Mouse (Mus musculus) adrenal gland, postnatal 14 days (tissue): ENCODE results near the gene Pitpnc1. TPM values are rescaled to one million over a fixed set of nuclear protein-coding genes. Genes with fewer than 3 reads are reported as not detected.
A peak's percentile ranks its signal among the peaks of the same experiment; 100 is the strongest.

ENCODE experiments used
- DNase-seq: peaks from one replicate; pipeline ENCODE4 v3.0.0; 2021; ENCODE audit warnings: mixed read lengths
- total RNA-seq: library from RNA; stranded (reverse); gene quantifications from 2 replicates; pipeline ENCODE4 v1.2.3, GENCODE M21; 2021

Pitpnc1 gene
- total RNA-seq, 1 experiment from 2014 or later, result 34.1 TPM

DNA sequence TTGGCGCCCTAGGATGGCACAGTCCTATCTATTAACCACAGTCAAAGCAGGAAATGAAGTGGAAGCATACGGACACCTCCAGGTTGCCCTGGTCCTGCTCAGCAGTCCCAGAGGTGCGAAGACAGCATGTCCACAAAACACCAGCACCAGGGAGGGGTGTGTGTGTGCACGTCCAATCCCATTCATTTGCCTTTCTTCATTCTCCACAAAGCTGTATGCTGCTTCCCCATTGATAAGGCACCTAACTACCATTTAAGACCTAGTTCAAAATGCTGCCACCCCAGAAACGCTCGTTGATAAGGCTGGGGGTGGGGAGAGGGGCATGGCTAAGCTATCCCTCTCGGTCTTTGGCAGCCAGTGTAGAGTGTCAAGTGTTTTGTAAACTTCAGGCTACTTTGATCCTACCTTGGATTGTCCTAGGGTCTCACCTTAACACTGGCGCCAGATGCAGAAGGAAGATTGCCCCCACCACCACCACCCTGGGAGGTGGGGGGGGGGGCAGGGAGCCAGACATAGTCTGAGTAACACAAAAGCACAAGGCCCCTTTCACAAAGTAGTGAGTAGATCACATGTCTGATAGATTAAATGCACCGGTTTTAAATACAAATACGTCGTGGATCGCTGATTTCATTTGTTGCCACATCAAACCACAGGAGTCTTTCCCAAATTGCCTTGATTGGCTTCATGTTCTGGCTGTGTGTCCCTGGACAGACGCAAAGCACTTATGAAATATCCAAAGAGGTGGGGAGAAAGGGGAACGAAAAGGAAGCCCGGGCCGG, 2.1 kb downstream of the Pitpnc1 start:
- DNase-seq, result no peak

GRCm38 (mm10) chr11:107466611-107467391, 3.7 kb downstream of the Pitpnc1 start:
- DNase-seq, result no peak

GRCm38 (mm10) chr11:107465969-107466368, 4.5 kb downstream of the Pitpnc1 start:
- no peak for DNase-seq

DNA sequence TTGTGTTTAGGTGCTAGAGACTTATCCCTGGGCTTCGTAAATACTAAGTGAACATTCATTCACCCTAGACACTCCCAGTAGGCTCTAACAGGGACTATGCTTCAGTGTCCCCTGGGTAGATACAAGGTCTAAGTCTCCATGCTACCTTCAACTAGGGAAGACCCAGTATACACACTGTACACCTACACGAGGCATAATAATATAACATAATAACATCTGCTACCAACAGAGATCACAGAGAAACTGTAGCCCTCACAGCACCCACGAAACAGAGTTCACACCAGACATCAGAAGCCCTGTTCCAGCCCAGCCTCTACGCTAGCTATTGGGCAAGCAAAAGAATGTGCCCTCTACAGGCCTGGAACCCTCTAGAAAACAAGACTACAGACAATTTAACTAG, 5.5 kb downstream of the Pitpnc1 start:
- no peak for DNase-seq

- peak; percentile 21 for DNase-seq
Observed at GRCm38 (mm10) chr11:107464141-107464540, 6.4 kb downstream of the Pitpnc1 start.

GRCm38 (mm10) chr11:107463251-107463681, 7.2 kb downstream of the Pitpnc1 start:
- DNase-seq, result peak; percentile 15

- DNase-seq, result no peak
Observed at GRCm38 (mm10) chr11:107462478-107462877, 8.0 kb downstream of the Pitpnc1 start.

DNA sequence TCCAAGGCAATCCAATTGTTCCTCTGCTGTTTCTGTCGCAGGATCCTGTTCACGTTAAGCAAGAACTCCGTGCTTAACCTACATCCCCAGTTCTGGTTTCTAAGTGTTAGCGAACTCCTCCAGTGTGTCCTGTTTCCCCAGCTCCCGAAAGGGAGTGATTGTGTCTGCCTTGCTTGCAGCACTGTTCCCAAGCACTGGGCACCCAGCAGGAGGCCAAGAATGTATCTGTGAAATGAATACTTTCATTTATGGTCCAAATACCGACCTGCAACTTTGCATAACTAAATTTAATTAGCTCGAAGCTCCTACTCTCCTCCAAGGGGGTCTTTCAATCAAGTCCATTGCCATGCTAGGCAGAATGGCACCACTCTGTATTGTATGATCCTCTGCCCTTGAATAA, 10.7 kb downstream of the Pitpnc1 start:
- no peak for DNase-seq

DNA sequence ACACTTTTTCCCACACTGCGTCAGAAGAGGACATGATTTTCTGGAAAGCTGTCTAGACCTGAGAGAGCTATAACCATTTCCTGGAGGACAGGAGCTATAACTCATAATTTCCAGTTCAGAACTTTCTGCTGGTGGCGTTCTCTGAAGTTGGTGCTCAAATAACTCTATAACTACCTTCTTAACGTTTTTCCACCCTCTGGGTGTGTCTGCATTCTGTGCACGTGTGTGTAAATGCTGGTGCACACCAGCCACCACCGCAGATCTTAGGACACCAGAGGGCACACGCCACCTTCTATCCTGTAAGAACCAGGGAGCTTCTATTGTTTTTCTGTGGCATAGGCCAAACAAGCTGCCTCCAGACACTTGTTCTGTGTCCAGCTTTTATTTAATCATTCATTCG, 11.5 kb downstream of the Pitpnc1 start:
- DNase-seq, result no peak

- DNase-seq, result peak; percentile 34
Observed at GRCm38 (mm10) chr11:107458286-107458685, 12.2 kb downstream of the Pitpnc1 start.

DNA sequence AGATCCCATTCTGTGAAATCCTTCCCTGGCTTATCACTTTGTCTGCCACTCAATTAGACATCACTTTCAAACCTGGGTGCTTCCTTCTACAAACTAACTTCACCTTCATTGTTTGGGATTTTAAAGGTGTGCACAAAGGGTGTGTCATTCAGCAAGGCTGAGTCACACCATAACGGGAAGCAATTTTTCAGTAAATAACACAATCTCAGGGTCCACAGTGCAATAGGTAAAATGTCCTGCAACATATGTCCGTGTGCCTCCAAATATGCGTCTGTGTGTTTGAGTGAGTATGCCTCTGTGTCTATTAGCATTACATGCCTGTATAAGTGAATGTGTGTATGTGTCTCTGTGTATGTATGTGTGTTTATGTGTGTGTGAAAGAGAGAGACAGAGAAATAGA, 13.2 kb downstream of the Pitpnc1 start:
- DNase-seq, result no peak

- no peak for DNase-seq
Observed at GRCm38 (mm10) chr11:107454546-107455462, 15.7 kb downstream of the Pitpnc1 start.

- no peak for DNase-seq
Observed at GRCm38 (mm10) chr11:107452053-107452452, 18.4 kb downstream of the Pitpnc1 start.

- no peak for DNase-seq
Observed at GRCm38 (mm10) chr11:107451106-107451505, 19.4 kb downstream of the Pitpnc1 start.

- DNase-seq, result peak; percentile 22
Observed at GRCm38 (mm10) chr11:107450097-107450496, 20.4 kb downstream of the Pitpnc1 start.

- DNase-seq, result no peak
Observed at GRCm38 (mm10) chr11:107449169-107449910, 21.2 kb downstream of the Pitpnc1 start.

DNA sequence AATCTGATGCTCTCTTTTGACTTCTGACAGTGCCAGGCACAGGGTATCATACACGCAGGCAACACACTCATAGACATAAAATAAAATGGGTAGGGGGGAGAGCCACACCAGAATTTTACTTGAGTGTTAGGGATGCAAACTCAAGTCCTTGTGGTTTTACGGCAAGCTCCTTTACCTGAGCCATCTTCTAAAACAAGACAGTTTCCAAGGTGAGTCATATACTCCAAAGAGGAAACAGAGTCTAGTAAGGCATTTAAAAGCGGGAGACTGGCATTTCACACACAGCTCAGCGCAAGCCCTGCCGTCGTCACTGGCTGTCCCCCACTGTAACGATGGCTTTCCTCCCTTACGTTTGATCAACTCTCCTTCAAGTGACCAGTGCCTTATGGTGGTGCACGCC, 22.6 kb downstream of the Pitpnc1 start:
- DNase-seq, result no peak

GRCm38 (mm10) chr11:107447349-107447748, 23.1 kb downstream of the Pitpnc1 start:
- DNase-seq, result peak; percentile 21

- DNase-seq, result no peak
Observed at GRCm38 (mm10) chr11:107446650-107447049, 23.8 kb downstream of the Pitpnc1 start.

DNA sequence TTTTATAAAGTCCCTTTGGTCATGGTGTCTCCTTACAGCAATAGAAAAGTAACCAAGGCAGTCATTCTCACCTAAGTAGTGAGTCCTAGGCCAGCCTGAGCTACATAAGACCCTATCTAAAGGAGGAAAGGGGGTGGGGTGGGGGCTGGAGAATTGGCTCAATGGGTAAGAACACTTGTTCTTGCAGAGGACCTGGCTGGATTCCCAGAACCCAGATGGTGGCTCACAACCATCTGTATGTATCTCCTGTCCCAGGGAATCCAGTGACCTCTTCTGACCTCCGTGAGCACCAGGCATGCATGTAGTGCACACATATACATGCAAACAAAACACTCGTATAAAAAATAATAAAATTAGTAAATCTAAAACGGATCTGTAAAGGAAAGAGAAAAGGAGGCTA, 24.8 kb downstream of the Pitpnc1 start:
- no peak for DNase-seq
